Mouse (Mus musculus): ENCODE data around the gene C77080.

- TF ChIP-seq CTCF (IDR thresholded peaks at IDR 0.05; ENCODE audit: low read depth): no peak
- no peak for TF ChIP-seq EP300 (IDR thresholded peaks at IDR 0.05; ENCODE audit: low read depth)
These were observed 24.9 kb upstream of the C77080 start for GRCm38 (mm10) chr4:129286001-129286682.

Measured in liver, embryonic 14.5 days (tissue).